Mouse (Mus musculus) kidney, adult 2 months (tissue): ENCODE measurements around the gene Mterf1a. TPM values are rescaled to one million over a fixed set of nuclear protein-coding genes. Genes with fewer than 3 reads are reported as not detected.
"Not testable (repeated sequence)": the region's sequence is repeated elsewhere in the genome, so short reads cannot be mapped to it uniquely, and the experiment has no call there.

Experiments used
- DNase-seq: peaks from one replicate; pipeline ENCODE4 v3.0.0; 2021
- H3K27ac ChIP-seq: fragments of 200-500 bp; 2 replicates; pipeline ENCODE4 v1.5.1; 2012; ENCODE audit warnings: low read depth, low read length, control low read depth, inconsistent platforms; ENCODE audit not compliant: insufficient read depth
- H3K27me3 ChIP-seq: fragments of 200-500 bp; replicated peaks from 2 replicates; pipeline ENCODE4 v1.6.1; 2012; ENCODE audit warnings: mild to moderate bottlenecking, moderate library complexity, low read length, inconsistent platforms; ENCODE audit not compliant: control insufficient read depth, insufficient read depth
- H3K36me3 ChIP-seq: fragments of 200-500 bp; 2 replicates; pipeline ENCODE4 v1.6.1; 2012; ENCODE audit warnings: mild to moderate bottlenecking, moderate library complexity, low read length, inconsistent platforms; ENCODE audit not compliant: control insufficient read depth, insufficient read depth
- H3K4me1 ChIP-seq: fragments of 200-500 bp; 2 replicates; pipeline ENCODE4 v1.6.1; 2011; ENCODE audit warnings: low read length; ENCODE audit not compliant: control insufficient read depth, insufficient read depth
- H3K4me3 ChIP-seq: fragments of 200-500 bp; 2 replicates; pipeline ENCODE4 v1.5.1; 2011; ENCODE audit warnings: mild to moderate bottlenecking, low read depth, low read length, control low read depth; ENCODE audit not compliant: insufficient read depth
- CTCF ChIP-seq: fragments of 200-500 bp; conservative IDR thresholded peaks from 2 replicates; pipeline ENCODE4 v1.5.1; 2011; ENCODE audit warnings: low read depth, mild to moderate bottlenecking, control low read depth, low read length, moderate library complexity, mixed read lengths; ENCODE audit not compliant: insufficient read depth, insufficient read length
- POLR2A ChIP-seq: fragments of 200-500 bp; IDR thresholded peaks from one replicate; pipeline ENCODE4 v1.6.1; 2011; ENCODE audit warnings: low read depth, low read length, control low read depth
- WGBS: fragments of 180-500 bp; shearing (Covaris S2); methylation state at CpG from one replicate; pipeline ENCODE4 v1.1.7; 2018; 5-methylcytosine and 5-hydroxymethylcytosine counted together
- polyA plus RNA-seq: library from polyadenylated mRNA; depleted of rRNA; stranded (reverse); fragments of >200 nt; gene quantifications from 2 replicates; pipeline ENCODE4 v1.2.3, GENCODE M21; 2012; rRNA removed

Gene Mterf1a
- 1.0 and 1.1 TPM in 2 replicates for polyA plus RNA-seq

DNA sequence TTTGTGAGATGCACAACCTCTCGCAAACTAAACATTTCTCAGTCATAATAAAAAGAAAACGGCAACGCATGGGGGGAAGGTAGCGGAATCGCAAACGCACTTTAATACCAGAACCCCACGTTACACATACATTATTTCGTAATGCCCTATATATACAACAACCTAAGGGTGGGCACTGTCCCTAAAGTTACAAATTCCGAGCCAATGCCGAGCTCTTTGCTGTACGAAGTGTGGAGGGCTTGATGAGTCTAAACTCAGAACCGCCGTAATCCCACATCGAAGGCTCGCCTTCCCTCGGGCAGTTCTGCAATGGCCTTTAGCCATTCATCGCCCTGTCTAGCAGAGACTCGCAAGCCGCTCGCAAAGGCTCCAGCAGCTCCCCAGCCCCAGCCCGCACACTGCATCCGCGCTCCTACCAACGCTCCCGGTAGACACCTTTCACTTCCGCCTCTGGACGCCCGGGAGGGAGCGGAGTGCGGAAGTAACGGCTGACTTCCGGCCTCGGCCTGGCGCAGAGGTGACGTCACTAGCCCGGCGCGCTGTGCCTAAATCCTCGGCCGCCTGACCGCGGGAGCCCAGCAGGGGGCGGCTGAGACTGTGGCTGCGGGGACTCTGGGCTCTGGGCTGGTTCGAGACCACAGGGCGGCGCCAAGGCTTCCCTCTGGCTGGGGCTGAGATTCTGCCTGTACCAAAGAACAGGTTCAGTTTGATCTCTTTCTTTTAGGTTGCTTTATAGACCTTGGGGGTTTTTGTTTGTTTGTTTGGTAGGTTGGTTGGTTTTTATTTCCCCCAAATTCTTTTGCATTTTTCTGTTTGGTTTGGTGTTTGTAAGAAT, at the start of gene Mterf1a:
Gene Mterf1a, minus strand, starts transcription at position 475 of the 835 bp plus-strand sequence.
- 4% methylated on average over 8 of the region's 47 CpGs for WGBS
- not testable (repeated sequence) for H3K4me1 ChIP-seq, H3K27me3 ChIP-seq, H3K27ac ChIP-seq, H3K36me3 ChIP-seq
- DNase-seq: peak; percentile 33
- H3K4me3 ChIP-seq: peak within 1 kb of the TSS; percentile 31; the same call in 1 of the 2 replicates

DNA sequence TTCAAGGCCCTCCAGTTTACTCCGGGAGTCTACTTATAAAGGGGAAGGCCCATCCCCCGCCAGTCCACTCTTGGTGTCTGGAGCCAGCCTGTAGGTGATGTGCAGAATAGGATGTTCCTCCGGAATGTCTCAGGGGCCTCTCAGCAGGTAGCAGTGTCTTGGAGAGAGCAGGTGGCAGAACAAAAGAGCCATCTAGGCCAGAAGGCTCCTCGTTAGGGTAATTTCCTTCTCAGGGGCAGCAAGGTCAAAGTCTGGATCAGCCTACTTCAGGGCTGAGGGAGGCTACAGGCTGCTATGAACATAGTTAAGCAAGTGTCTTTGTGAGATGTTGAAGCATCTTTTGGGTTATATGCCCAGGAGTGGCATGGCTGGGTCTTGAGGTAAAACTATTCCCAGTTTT, 49.4 kb upstream of the Mterf1a start:
- H3K4me3 ChIP-seq, DNase-seq, H3K27ac ChIP-seq, H3K36me3 ChIP-seq, H3K27me3 ChIP-seq: not testable (repeated sequence)
- peaks cover 12% of the 10 kb centered on the region for H3K4me1 ChIP-seq
- 73% methylated on average over 4 of the region's 4 CpGs for WGBS

DNA sequence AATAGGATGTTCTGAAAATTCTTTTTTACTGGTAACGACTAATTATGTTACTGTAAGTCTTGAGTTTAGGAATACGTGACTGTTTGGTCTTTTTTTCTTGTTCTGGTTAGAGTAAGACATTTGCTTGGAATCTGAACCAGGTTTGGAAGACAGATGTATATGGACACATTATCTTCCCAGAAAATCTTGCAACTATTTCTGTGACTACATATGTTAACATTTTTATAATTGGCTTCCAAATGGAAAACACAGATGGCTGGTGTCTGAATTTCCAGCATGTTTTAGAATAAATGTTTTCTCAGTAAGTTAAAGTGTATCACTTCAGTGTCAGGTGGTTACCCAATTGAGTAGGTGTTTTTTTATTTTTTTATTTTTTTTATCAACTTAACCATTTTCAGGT, 47.5 kb upstream of the Mterf1a start:
- WGBS: 89% methylated on average over 2 of the region's 2 CpGs
- no peak for TF ChIP-seq POLR2A
- TF ChIP-seq CTCF: no peak
- no peaks in the 10 kb centered on the region for H3K27me3 ChIP-seq
- peaks cover 12% of the 10 kb centered on the region for H3K4me1 ChIP-seq
- no peak for DNase-seq
- H3K4me3 ChIP-seq: no peak overlapping the region
- H3K27ac ChIP-seq: no peak overlapping the region
- H3K36me3 ChIP-seq: no peaks in the 10 kb centered on the region

DNA sequence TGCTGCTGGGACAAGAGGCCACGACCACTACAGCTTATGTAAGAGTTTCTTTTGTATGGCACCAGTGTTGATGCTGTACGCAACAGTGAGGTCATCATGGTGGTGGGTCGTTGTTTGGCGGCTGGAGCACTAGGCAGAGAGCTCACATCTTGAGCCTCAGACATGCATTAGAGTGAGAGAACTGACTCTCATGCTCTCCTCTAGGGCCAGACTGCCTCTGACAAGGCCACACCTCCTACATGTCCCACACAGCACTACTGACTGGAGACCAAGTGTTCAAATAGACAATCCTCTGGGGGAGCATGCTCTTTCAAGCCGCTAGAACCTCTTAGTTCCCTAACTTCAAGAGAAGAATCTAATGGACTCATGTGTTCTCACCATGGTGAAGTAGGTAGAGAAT, 45.6 kb upstream of the Mterf1a start:
- H3K27ac ChIP-seq: peak overlapping the region; percentile 51; the same call in 1 of the 2 replicates
- no peak for DNase-seq
- TF ChIP-seq CTCF (no peak), POLR2A (no peak)
- peaks cover 12% of the 10 kb centered on the region for H3K4me1 ChIP-seq
- no peaks in the 10 kb centered on the region for H3K27me3 ChIP-seq
- H3K36me3 ChIP-seq: no peaks in the 10 kb centered on the region
- 90% methylated on average over 5 of the region's 5 CpGs for WGBS
- H3K4me3 ChIP-seq: no peak overlapping the region

DNA sequence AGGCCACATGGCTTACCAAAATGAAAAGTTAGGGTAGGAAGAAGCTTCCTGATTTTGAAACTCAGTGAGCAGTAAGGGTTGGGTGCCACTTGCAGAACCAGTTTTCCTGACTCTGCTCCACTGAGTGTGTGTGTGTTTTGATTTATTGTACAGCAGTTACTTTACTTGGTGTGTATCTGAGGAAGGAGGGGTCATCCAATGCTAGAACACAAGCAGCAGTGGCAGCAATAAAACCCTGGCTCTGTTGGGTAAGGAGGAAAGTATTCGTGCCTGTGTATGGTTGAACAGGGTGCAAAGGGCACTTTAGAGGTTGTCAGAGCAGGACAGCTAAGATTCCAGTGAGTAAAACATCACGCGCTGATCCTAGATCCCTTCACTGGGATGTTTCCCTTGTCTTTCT, 45.2 kb upstream of the Mterf1a start:
- H3K27ac ChIP-seq: peak overlapping the region; percentile 51; the same call in 1 of the 2 replicates
- 39% methylated on average over 3 of the region's 3 CpGs for WGBS

DNA sequence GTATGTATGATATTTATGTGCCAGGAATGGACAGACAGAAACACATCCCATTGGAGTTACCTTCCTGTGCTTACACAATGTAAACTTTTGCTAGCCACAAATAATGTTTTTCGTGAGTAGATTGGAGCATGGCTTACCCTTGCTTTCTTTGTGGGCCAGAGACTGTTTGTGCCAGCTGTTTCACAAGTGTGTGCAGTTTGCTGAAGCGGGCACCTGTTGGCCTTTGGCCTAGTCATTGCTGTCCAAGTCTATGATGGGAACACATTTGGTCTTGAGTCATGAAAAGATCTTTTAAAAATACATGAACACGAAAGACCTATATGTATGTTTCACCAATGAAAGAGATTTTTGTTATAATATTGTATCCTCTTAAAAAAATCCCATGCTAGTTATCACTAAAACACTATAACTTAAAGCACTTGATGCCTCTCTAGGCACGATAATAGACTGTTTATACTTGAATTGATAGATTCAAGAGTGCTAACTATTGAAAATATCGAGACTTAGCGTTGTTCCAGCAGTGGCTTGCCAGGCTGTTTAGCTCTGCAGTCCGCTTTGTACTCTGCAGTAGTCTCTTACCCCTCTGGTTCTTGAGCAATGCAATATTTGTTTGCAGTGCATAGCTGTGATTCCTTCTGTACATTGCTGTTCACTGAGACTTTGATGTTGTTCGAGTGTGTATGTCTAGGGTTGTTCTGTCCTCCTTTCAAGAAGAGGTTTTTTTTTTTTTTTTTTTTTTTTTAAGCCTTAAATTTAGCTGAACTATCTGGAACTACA, 42.2 kb upstream of the Mterf1a start:
- Histone ChIP-seq H3K27ac (no peak overlapping the region), H3K36me3 (no peaks in the 10 kb centered on the region), H3K4me3 (no peak overlapping the region), H3K27me3 (no peaks in the 10 kb centered on the region), H3K4me1 (peaks cover 12% of the 10 kb centered on the region)
- peak; percentile 27 for DNase-seq
- TF ChIP-seq POLR2A: no peak
- no peak for TF ChIP-seq CTCF
- WGBS: 82% methylated on average over 8 of the region's 8 CpGs

More for the DNA sequence above, 45.2 kb upstream of the Mterf1a start:
- peaks cover 12% of the 10 kb centered on the region for H3K4me1 ChIP-seq
- no peak overlapping the region for H3K4me3 ChIP-seq
- TF ChIP-seq POLR2A (no peak), CTCF (no peak)
- H3K36me3 ChIP-seq: no peaks in the 10 kb centered on the region
- DNase-seq: peak; percentile 70
- no peaks in the 10 kb centered on the region for H3K27me3 ChIP-seq

DNA sequence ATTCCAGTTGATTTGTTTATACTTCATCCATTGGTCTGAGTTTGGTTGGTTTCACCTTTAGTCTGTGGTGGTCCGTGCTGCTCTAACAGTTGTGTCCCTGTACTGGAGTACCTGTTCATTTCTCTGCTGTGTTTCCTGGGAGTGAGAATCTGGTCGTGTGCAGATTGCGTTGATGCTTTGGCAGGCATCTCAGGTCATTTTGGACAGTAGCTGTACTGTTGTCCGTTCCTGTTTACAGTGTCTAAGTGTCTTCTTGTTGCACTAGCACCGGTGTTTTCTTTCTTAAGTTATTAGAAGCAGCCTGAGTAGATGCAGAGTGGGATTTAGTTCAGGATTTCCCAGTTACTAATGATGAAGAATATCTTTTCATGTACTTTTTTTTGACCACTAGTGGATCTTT, 41.5 kb upstream of the Mterf1a start:
- WGBS: 72% methylated on average over 5 of the region's 5 CpGs
- no peak for DNase-seq
- Histone ChIP-seq H3K36me3 (no peaks in the 10 kb centered on the region), H3K4me3 (no peak overlapping the region), H3K27me3 (no peaks in the 10 kb centered on the region), H3K27ac (no peak overlapping the region), H3K4me1 (peaks cover 12% of the 10 kb centered on the region)
- no peak for TF ChIP-seq POLR2A
- no peak for TF ChIP-seq CTCF
